Mouse (Mus musculus) retina, postnatal 1 day (tissue): ENCODE data around the gene Gpam.

ENCODE experiments used
- DNase-seq: peaks from one replicate; pipeline ENCODE4 v3.0.0-alpha.2; 2012

The Gpam gene

GRCm38 (mm10) chr19:55137884-55138283, 10.8 kb upstream of the Gpam start:
- no peak for DNase-seq

- no peak for DNase-seq
Observed at GRCm38 (mm10) chr19:55136693-55137427, 9.8 kb upstream of the Gpam start.

GRCm38 (mm10) chr19:55135918-55136317, 8.9 kb upstream of the Gpam start:
- DNase-seq, result no peak

GRCm38 (mm10) chr19:55134521-55134920, 7.5 kb upstream of the Gpam start:
- DNase-seq, result no peak

GRCm38 (mm10) chr19:55132476-55132875, 5.4 kb upstream of the Gpam start:
- no peak for DNase-seq

GRCm38 (mm10) chr19:55131747-55132146, 4.7 kb upstream of the Gpam start:
- DNase-seq, result no peak

GRCm38 (mm10) chr19:55128469-55128868, 1.4 kb upstream of the Gpam start:
- no peak for DNase-seq

GRCm38 (mm10) chr19:55125456-55125855, 1.6 kb downstream of the Gpam start:
- no peak for DNase-seq

GRCm38 (mm10) chr19:55123001-55123536, 4.0 kb downstream of the Gpam start:
- DNase-seq, result no peak

- DNase-seq, result no peak
Observed at GRCm38 (mm10) chr19:55122351-55122980, 4.6 kb downstream of the Gpam start.

GRCm38 (mm10) chr19:55121836-55122235, 5.2 kb downstream of the Gpam start:
- DNase-seq, result no peak

- no peak for DNase-seq
Observed at GRCm38 (mm10) chr19:55120518-55121244, 6.4 kb downstream of the Gpam start.

GRCm38 (mm10) chr19:55119541-55119940, 7.5 kb downstream of the Gpam start:
- DNase-seq, result no peak

- no peak for DNase-seq
Observed at GRCm38 (mm10) chr19:55117991-55118390, 9.0 kb downstream of the Gpam start.

GRCm38 (mm10) chr19:55117059-55117815, 9.8 kb downstream of the Gpam start:
- no peak for DNase-seq

- no peak for DNase-seq
Observed at GRCm38 (mm10) chr19:55115532-55115931, 11.5 kb downstream of the Gpam start.

GRCm38 (mm10) chr19:55114825-55115395, 12.1 kb downstream of the Gpam start:
- no peak for DNase-seq

GRCm38 (mm10) chr19:55107896-55108295, 19.1 kb downstream of the Gpam start:
- no peak for DNase-seq

GRCm38 (mm10) chr19:55105969-55106368, 21.1 kb downstream of the Gpam start:
- DNase-seq, result no peak

- peak; percentile 93 for DNase-seq
Observed at GRCm38 (mm10) chr19:55103081-55103830, 23.8 kb downstream of the Gpam start.

GRCm38 (mm10) chr19:55101659-55102058, 25.4 kb downstream of the Gpam start:
- no peak for DNase-seq
